Mouse (Mus musculus) ES-Bruce4 (cell line): ENCODE results near the gene Ssu72. TPM values are rescaled to one million over a fixed set of nuclear protein-coding genes. Genes with fewer than 3 reads are reported as not detected.

ENCODE experiments used
- H3K27ac ChIP-seq: 2 replicates; pipeline ENCODE4 v1.5.1; 2012; ENCODE audit warnings: low read length, inconsistent platforms; ENCODE audit not compliant: insufficient read depth
- H3K27me3 ChIP-seq: 2 replicates; pipeline ENCODE4 v1.6.1; 2012; ENCODE audit warnings: mild to moderate bottlenecking, low read length, inconsistent platforms; ENCODE audit not compliant: control insufficient read depth, poor library complexity, insufficient read depth, severe bottlenecking
- H3K36me3 ChIP-seq: 2 replicates; pipeline ENCODE4 v1.6.1; 2012; ENCODE audit warnings: inconsistent platforms, mild to moderate bottlenecking, low read length, moderate library complexity; ENCODE audit not compliant: control insufficient read depth, poor library complexity, insufficient read depth, severe bottlenecking
- H3K4me1 ChIP-seq: one replicate; pipeline ENCODE4 v1.8.1; 2011; ENCODE audit warnings: low read length; ENCODE audit not compliant: control insufficient read depth, insufficient read depth
- H3K4me3 ChIP-seq: 2 replicates; pipeline ENCODE4 v1.5.1; 2011; ENCODE audit warnings: low read depth, mild to moderate bottlenecking, low read length
- H3K9ac ChIP-seq: 2 replicates; pipeline ENCODE4 v1.6.1; 2012; ENCODE audit warnings: low read depth, mild to moderate bottlenecking, inconsistent platforms; ENCODE audit not compliant: poor library complexity, severe bottlenecking
- H3K9me3 ChIP-seq: replicated peaks from 2 replicates; pipeline ENCODE4 v1.6.1; 2012; ENCODE audit warnings: mild to moderate bottlenecking, low read length, inconsistent platforms; ENCODE audit not compliant: control insufficient read depth, poor library complexity, insufficient read depth, severe bottlenecking
- CTCF ChIP-seq: IDR thresholded peaks from one replicate; pipeline ENCODE4 v1.8.1; 2011; ENCODE audit warnings: low read depth, low read length
- EP300 ChIP-seq: IDR thresholded peaks from 2 replicates; pipeline ENCODE4 v1.6.1; 2011; ENCODE audit warnings: low read depth, low read length; ENCODE audit not compliant: insufficient read depth
- POLR2A ChIP-seq: IDR thresholded peaks from one replicate; pipeline ENCODE4 v1.8.1; 2011; ENCODE audit warnings: low read length; ENCODE audit not compliant: insufficient read depth
- polyA plus RNA-seq: library from polyadenylated mRNA; stranded (reverse); fragments of >200 nt; gene quantifications from 2 replicates; pipeline ENCODE4 v1.2.4, GENCODE M21; 2011; ENCODE audit warnings: low read depth; ENCODE audit not compliant: missing spikeins, insufficient read depth, insufficient read length

Gene Ssu72
- polyA plus RNA-seq, 1 experiment, result 151 TPM

GRCm38 (mm10) chr4:155770626-155771025, 66.0 kb downstream of the Ssu72 start:
- TF ChIP-seq POLR2A (no peak), CTCF (no peak), EP300 (no peak)
- Histone ChIP-seq H3K9me3 (no peaks in the 10 kb centered on the region), H3K9ac (peak overlapping the region; percentile 74), H3K27ac (no peak overlapping the region), H3K4me1 (no peaks in the 10 kb centered on the region), H3K4me3 (peak overlapping the region; percentile 35), H3K36me3 (no peaks in the 10 kb centered on the region), H3K27me3 (no peaks in the 10 kb centered on the region)

- peaks cover 4% of the 10 kb centered on the region for H3K4me1 ChIP-seq
- no peaks in the 10 kb centered on the region for H3K36me3 ChIP-seq
- no peaks in the 10 kb centered on the region for H3K9me3 ChIP-seq
- no peak overlapping the region for H3K27ac ChIP-seq
- no peaks in the 10 kb centered on the region for H3K27me3 ChIP-seq
- H3K9ac ChIP-seq, result no peak overlapping the region
- TF ChIP-seq POLR2A (no peak), EP300 (no peak), CTCF (no peak)
- H3K4me3 ChIP-seq, result no peak overlapping the region
Measured at GRCm38 (mm10) chr4:155771706-155772105, 67.1 kb downstream of the Ssu72 start.

- no peak for TF ChIP-seq CTCF
- no peak for TF ChIP-seq EP300
- TF ChIP-seq POLR2A, result no peak
- peaks cover 7% of the 10 kb centered on the region for H3K4me1 ChIP-seq
- no peak overlapping the region for H3K4me3 ChIP-seq
- H3K9me3 ChIP-seq, result no peaks in the 10 kb centered on the region
- no peaks in the 10 kb centered on the region for H3K36me3 ChIP-seq
- H3K27ac ChIP-seq, result no peak overlapping the region
- H3K27me3 ChIP-seq, result no peaks in the 10 kb centered on the region
- H3K9ac ChIP-seq, result no peak overlapping the region
Measured at GRCm38 (mm10) chr4:155772786-155773185, 68.2 kb downstream of the Ssu72 start.

- no peaks in the 10 kb centered on the region for H3K9me3 ChIP-seq
- H3K36me3 ChIP-seq, result no peaks in the 10 kb centered on the region
- no peak overlapping the region for H3K4me3 ChIP-seq
- H3K4me1 ChIP-seq, result peaks cover 7% of the 10 kb centered on the region
- no peak overlapping the region for H3K9ac ChIP-seq
- H3K27ac ChIP-seq, result no peak overlapping the region
- H3K27me3 ChIP-seq, result no peaks in the 10 kb centered on the region
- TF ChIP-seq POLR2A (no peak), EP300 (no peak), CTCF (no peak)
Measured at GRCm38 (mm10) chr4:155773335-155774078, 68.9 kb downstream of the Ssu72 start.

- Histone ChIP-seq H3K4me1 (peaks cover 7% of the 10 kb centered on the region), H3K27me3 (no peaks in the 10 kb centered on the region), H3K4me3 (peak within 1 kb of the TSS; percentile 43), H3K36me3 (no peaks in the 10 kb centered on the region), H3K27ac (no peak within 1 kb of the TSS), H3K9ac (no peak within 1 kb of the TSS), H3K9me3 (no peaks in the 10 kb centered on the region)
- no peak for TF ChIP-seq CTCF
- TF ChIP-seq EP300, result 0 out of 2 replicates have a peak, but pooled peaks have one; percentile 16
Measured at GRCm38 (mm10) chr4:155774280-155774754, 69.7 kb downstream of the Ssu72 start, which contains the start of gene Vwa1. Gene Vwa1 (minus strand): TSS chr4:155774698.

- no peak for TF ChIP-seq CTCF
- TF ChIP-seq POLR2A, result no peak
- TF ChIP-seq EP300, result no peak
- Histone ChIP-seq H3K4me1 (peaks cover 7% of the 10 kb centered on the region), H3K4me3 (no peak overlapping the region), H3K9me3 (no peaks in the 10 kb centered on the region), H3K36me3 (no peaks in the 10 kb centered on the region), H3K9ac (no peak overlapping the region), H3K27ac (no peak overlapping the region), H3K27me3 (no peaks in the 10 kb centered on the region)
Measured at GRCm38 (mm10) chr4:155774971-155775740, 70.6 kb downstream of the Ssu72 start.
